Mouse (Mus musculus) common myeloid progenitor, adult 5-6 weeks (primary cell): Measurements from ENCODE around the gene Swt1. TPM values are rescaled to one million over a fixed set of nuclear protein-coding genes. Genes with fewer than 3 reads are reported as not detected.
"Not testable (repeated sequence)": the region's sequence is repeated elsewhere in the genome, so short reads cannot be mapped to it uniquely, and the experiment has no call there.

ENCODE experiments used
- ATAC-seq: replicated peaks from 2 replicates; pipeline ENCODE4 v1.8.0; 2016; ENCODE audit warnings: low read depth, mild to moderate bottlenecking, moderate TSS enrichment, inconsistent platforms; ENCODE audit not compliant: poor library complexity, severe bottlenecking
- total RNA-seq: library from RNA; stranded (forward); fragments of 200-1000, 187-1606 nt; gene quantifications from 2 replicates; pipeline ENCODE4 v1.2.3, GENCODE M21; 2017

The Swt1 gene
- total RNA-seq, 1 experiment from 2014 or later: 26.3 TPM

DNA sequence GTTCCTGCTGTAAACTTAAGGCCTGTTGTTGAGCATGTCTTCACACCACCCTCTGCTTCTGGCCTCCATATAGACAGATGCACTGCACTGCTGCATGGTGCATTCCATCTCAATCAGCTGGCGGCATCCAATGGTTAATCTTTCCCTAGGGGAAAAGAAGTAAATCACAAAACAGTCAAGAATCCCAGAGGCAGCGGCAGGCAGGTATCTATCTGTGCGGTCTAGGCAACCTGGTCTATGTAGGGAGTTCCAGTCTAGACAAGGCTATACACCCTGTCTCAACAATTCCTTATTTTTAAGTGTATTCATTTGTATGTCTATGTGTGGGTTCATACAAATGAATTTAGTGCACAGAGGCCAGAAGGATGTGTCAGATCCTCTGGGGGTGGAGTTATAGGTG lies 59.8 kb downstream of the Swt1 start:
- no peak for ATAC-seq

DNA sequence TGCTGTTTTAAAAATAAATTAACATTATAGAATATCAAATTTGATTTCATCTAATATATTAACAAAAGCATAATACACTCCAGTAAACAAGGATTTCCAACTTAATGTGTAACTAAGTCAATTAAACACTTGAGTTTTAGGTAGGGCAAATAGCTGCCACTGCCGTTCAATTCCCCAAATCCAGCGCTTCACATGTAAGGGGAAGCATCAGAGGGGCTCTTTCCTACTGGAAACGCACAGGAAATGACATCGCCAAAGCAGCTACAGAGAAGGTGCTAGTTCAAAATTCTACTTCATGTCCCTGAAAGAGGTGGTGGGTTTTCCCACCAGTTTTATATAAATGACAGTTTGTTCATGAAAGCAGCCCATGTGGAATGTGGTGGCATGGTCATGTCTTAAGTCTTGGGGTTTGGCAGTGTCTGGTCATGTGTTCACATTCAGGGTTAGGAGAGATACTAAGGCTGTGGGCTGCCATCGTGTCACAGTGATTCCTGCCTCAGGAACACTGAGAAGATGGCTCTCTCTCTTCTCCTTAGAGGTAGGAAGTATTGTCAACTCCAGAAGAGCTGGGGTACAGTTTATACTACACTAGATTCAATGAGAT lies 60.4 kb downstream of the Swt1 start:
- ATAC-seq: no peak

DNA sequence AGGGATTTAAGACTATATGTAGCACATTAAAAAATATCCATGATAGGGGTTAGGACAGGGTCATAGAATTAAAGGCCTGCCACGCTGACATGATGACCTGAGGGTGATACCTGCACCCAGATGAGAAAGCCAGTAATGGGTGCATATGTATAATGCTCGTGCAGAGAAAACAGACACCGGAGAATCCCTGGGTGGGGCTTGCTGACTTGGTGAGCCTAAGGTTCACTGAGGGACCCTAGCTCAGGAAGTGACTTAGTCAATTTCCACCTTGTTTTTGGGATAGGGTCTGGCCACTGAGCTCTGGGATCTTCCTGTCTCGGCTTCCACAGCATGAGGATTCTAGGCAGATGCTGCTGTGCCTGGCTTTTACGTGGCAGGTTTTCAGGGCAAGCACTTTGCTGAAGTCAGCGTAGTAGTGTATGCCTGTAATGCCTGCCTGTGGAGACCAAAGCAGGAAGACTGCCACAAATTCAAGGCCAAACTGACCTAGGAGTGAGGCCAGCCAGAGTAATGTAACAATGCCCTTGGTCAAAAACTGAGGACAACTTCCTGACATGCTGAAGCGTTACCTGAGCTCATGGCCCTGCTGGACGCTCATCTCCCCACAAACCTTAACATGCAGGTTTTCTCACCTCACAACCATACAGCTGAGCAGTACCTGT lies 61.2 kb downstream of the Swt1 start:
- no peak for ATAC-seq

DNA sequence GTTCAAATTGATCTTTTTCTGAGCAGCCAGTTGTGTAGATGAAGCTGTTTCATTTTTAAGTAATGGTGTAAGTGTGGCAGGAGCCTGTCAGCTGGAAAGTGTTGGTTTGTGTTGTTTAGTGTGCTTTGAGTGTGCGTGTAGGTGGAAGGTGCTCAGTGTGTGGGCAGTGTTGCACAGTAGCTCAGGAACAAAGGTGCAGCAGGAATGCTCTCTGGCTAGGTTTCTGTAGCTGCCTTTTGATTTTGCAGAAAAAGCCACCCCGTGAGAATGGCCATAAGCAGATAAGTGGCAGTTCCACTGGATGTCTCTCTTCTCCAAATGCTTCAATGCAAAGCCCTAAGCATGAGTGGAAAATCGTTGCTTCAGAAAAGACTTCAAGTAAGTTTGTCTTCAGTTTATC lies 68.9 kb downstream of the Swt1 start:
- no peak for ATAC-seq

DNA sequence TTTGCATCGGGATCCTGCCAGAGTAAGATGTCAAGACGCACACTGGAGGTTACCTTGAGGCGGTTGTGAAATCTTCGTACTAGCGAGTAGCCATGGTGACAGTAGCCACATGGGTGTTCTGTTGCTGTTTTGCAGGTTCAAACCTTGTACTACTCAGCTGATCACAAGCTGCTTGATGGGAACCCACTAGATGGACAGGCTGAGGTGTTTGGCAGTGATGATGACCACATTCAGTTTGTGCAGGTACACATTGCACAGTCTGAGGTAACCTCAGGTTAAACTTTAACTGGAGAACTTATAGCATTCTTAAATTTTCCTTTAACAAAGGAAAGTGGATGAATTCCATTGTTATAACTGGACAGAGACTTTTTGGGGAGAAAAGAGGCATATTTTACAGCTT lies 72.3 kb downstream of the Swt1 start:
- ATAC-seq: no peak

DNA sequence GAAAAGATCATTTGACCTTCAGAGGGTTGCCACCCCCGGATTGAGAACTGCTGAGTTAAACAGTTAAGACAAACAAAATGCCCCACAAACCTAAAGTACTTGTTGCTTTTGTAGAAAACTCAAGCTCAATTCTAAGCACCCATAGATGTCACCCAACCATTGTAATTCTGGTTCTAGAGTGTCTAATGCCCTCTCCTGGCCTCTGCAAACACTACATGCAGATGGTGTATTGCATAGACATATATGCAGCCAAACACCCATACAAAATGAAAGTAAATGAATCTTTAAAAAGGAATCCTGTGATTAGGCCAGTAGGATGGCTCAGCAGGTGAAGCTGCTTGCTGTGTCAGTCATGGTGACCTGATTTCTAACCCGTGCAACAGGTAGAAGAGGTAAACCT lies 75.3 kb downstream of the Swt1 start:
- ATAC-seq: peak; percentile 81

DNA sequence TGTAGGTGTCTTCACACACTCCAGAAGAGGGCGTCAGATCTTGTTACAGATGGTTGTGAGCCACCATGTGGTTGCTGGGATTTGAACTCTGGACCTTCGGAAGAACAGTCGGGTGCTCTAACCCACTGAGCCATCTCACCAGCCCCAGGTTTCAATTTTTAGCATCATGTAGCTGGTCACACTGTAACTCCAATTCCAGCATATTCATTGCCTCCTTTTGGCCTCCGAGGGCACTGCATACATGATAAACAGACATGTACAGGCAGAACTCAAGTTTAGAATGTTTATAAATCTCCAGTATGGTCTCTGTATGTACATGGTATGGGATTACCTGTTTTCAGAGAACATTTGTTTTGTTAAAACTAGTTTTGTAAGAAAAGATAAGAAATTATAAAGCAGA lies 80.0 kb downstream of the Swt1 start:
- ATAC-seq: not testable (repeated sequence)

DNA sequence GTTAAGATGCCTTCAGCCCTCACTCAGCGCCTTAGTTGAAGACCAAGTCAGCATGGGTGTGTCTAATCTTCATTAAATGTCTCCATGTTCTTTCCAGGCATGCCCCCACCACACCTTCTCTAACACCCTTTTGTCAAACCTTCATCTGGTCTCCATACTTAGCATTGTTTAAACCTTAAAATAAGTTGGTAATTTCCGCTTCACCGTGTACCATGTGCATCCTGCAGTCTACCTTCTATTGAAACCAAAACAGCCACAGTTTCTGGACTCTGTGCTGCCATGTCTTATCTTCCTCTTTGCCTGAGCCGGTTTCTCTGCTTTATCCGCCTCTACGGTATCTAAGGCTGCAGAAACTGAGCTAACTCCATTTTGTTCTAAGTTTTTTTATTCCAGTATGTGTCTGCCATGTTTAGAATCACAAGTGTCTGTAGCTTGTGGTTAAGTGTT lies 81.6 kb downstream of the Swt1 start:
- peak; percentile 8; the same call in 1 of the 2 replicates for ATAC-seq

DNA sequence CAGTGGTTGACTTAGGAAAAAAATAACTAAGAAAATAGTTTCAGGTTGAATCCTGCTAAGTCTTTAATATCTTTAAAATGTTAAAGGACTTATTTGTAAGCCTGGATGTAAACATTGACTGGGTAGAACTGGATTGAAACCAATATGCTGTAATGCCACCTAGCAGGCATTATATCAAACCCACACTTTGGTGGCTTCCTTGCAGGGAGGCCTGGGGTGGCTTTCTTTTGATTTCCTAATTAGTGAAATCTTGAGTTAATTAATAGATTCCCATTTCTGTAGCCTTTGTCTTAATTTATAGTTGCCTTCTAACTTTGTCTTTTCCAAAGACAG lies 82.4 kb downstream of the Swt1 start:
- no peak for ATAC-seq

DNA sequence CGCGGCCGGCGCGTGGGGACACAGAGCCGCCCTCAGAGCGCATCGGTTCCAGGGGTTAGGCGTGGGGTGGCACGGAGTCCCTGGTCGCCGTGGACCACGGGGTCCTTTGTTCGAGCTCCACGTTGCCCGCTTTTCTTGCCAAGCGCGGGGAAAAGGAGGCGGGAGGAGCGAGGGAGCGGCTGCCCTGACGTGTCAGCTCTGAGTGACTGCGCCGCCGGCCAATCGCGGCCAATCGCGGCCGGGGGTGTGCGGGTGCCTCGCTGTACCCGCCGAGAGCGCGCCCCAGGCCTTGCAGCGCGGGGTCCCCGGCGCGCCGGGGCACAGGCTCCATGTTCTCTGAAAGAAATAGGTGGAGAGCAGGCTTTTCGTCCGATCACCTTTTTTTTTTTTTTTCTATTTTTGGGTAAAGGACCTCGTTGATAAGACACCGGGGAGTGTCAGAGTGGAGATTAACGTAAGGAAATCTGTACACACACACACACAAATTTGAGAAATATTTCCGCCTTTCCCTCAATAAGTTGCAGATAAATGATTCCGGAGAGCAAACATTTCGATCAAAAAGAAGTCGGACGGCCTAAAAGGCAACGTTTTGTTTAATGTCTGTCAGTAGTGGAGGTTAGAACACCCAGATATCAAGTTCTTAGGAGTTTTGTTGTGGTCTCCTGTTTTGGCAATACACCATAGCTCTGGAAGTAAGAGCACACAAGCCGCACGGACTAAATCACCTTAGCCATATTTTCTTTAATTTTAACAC lies 83.0 kb downstream of the Swt1 start:
- peak; percentile 48 for ATAC-seq

DNA sequence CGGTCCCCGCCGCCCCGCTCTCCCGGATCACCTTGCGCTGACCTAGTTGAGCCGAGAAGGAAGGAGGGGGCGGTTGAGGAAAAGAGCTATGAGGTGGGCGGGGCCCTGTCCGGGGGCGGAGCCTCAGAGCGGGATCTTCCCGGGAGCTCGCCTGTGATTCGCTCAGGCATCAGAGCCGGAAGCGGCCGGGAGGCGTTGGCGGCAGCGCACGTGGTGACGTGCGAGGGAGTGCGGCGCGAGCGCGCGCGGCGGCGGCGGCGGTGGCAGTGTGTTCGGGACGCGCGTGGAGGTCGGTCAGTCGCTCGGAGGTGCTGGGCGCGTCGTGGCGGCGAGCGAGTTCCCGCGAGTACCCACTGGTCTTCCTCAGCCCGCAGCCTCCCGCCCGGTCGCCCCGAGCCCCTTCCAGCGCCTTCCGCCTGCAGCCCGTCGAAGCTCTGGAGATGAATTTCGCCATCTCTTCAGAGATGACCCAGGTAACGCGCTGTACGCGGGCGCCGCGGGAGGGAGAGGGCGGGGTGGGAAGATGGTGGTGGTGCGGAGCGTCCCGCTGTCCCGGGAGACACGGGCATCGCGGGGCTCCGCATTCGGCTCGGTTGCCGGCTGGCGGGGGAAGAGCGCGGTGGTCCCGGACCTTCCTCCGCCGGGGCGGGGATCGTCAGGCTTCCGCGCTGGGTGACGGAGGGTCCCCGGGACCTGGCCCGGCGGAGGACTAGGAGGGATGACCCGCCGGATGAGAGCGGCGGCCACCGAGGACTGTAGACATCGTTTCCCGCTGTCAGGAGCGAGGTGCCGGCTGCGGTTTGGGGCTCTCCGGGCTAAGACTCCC lies 83.8 kb downstream of the Swt1 start, which contains the start of gene Ivns1abp:
Ivns1abp (plus strand) TSS at position 195 of the 826 bp plus-strand sequence.
- ATAC-seq: peak; percentile 76

DNA sequence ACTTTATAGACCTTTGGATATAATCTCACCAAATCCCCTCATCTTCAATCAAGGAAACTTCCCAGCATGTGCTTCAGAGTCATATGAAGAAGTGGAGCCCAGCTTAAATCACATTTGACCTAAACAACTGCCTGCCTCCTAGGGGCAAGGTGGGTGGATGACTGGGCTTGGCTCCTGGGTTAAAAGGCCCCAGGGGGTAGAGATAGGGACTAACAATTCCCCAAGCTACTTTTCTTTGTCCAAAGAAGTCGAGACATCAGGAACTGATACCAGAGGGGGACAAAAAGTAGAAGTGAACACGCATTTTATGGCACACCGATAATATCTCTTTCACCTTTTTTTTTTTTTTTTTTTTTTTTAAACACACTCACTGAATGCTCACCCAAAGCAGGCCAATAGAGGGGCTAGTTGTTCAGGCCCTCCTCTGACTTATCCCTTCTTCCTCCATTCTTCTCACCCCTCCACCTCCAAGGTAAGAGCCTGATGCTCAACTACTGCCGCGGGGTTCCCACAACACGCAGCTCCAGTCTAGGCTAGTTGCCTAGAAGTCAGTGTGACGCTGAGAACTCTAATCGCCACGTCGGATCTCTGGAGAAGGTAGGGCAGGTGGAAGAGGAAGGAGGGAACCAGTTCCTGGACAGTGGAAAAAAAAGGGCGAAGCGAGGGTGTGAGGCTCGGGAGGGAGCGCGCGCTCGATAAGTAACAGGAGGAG lies 84.5 kb downstream of the Swt1 start:
- ATAC-seq: peak; percentile 31

DNA sequence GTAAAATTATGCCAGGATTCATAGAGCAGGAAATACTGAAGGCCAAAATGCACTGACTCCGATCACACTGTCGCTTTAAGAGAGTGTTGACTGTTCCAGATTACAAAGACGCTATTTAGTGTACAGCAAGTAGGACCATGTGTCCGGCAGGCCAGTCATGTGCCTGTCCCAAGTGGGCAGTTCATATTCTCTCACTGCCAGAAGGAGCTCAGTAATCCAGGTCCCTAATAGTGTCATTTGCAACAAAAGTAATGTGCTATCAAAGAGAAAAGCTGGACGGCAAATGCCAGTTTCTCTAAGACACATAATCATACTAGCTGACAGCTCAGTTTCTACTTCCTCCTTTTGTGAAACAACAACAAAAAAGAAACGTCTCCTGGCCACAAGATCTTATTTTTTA lies 85.3 kb downstream of the Swt1 start:
- ATAC-seq: no peak

DNA sequence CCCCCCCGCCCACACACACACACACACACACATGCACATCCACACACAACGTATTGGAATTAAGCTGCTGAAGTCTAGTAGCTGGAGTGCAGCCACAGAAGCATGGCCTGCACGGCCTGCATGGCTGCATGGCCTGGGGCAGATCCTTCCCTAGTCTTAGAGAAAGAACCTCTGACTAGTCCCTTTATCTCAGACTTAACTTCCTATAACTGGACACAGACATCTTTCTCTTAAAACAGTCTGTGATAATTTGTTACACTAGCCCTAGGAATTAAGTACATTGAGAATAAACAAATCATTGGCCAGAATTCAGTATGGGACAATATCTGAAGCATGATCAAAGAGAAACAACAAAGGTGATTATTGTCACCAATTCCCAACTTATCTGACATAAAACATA lies 85.9 kb downstream of the Swt1 start:
- no peak for ATAC-seq

DNA sequence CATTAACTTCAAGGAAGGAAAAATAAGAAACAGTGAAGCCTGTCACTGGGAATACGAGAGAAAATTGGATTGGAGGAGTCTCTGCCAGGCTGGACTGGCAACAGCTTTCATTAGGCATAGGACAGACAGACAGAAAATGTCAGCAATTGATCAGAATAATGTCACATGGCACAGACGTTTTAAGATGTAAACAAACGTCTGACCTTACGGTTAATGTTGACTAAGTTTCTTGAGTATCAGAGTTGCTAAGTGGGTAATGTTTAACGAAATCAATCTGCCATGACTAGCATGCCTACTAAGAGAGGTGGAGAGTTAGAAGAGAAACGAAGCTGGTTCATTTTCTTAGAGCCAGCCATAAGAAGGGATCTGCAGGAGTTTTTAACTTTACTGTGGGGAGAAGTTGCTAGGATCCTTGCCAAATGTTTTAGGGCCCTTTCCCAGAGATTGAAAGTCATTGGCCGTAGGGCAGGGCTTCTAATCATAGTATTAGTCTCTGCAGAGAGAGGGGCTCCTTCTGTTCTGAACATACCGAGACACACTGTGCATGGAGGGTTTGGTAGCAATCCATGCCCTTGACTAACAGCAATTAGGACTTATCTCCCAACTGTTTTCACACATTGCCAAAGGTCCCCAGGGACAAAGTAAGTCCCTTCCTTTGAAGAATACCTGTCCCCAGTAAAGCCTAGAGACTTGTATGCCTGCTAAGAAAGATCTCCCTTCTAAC lies 86.8 kb downstream of the Swt1 start:
- ATAC-seq: no peak

DNA sequence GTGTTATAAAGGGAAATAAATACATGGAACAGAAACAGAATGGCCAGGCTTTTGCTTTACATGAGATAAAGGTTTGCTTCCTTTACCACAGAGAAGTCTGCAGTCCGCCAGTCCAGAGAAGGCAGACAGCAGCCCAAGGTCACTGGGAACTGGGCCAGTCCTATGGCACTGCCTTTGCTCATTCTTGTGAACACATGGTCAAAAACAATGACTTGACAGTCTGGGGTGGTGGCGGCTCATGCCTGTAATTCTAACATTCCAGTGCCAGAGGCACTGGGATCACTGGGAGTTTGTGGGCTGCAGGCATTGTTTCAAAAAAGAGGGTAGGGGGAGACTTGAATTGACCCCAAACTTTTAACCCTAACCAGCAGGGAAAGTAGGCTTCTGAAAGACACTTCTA lies 89.3 kb downstream of the Swt1 start:
- ATAC-seq: peak; percentile 38

DNA sequence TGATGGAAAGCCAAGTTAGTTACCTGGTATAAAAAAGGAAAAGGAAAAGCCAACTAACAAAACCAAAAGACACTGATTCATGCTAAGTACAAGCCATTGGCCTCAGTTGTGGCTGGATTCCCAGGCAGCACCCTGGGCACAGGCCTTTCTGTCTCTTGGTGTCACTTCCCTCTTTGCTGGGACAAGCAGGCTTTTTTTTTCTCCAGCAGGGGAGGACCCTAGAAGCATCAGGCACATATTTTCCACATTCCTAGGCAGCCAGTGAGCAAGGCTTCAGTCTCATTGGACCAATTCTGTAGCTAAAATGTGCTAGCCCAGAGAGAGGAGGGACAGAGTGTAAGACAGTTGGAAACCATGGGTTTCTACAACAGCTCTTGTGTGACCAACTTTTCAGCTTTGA lies 90.0 kb downstream of the Swt1 start:
- ATAC-seq: peak; percentile 75

DNA sequence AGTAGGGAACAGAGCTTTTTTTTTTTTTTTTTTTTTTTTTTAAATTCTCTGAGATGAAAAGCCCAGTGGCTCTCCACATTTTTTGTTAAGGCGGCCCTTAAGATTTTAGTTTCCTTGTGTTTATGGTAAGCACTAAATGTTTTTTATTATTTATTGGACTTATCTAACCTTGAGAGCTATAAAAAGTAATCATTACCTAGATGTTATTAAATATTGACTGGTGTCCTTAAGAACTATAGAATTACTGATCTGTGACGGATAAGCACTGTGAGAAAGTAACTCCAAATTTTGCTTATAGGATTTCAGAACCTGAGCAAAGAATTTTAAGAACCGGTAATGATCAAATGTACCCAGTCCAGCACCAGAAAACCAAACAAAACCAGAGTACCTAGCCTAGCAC lies 95.4 kb downstream of the Swt1 start:
- ATAC-seq: no peak

DNA sequence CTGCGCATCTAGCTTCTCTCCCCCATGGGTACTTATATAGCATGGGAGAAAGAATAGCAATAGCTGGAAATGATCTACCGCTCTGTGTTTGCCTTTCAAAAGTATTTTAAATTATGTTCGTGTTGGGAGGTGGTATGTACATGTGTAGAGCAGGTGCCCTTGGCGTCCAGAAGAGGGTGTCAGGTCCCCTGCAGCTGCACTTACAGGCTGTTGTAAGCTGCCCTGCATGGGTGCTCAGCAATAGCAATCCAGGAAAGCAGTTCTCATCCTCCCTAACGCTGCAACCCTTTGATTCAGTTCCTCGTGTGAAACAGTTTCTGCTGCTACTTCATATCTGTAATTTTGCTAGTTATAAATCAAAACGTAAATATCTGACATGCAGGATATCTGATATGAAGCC lies 98.7 kb downstream of the Swt1 start:
- no peak for ATAC-seq
